Mouse (Mus musculus): ENCODE results near the gene Tspan13.

The Tspan13 gene

GRCm38 (mm10) chr12:35977633-35978246 lies 64.6 kb downstream of the Tspan13 start:
- no peak for DNase-seq (ENCODE audit: low read depth, low spot score)

GRCm38 (mm10) chr12:35975898-35976297 lies 66.4 kb downstream of the Tspan13 start:
- no peak for DNase-seq (ENCODE audit: low read depth, low spot score)

- no peak for DNase-seq (ENCODE audit: low read depth, low spot score)
These were observed 75.5 kb downstream of the Tspan13 start for GRCm38 (mm10) chr12:35966768-35967141.

- DNase-seq (ENCODE audit: low read depth, low spot score), result no peak
These were observed 76.1 kb downstream of the Tspan13 start for GRCm38 (mm10) chr12:35966098-35966767.
